Mouse (Mus musculus): ENCODE results near the gene Apeh.

The Apeh gene

DNA sequence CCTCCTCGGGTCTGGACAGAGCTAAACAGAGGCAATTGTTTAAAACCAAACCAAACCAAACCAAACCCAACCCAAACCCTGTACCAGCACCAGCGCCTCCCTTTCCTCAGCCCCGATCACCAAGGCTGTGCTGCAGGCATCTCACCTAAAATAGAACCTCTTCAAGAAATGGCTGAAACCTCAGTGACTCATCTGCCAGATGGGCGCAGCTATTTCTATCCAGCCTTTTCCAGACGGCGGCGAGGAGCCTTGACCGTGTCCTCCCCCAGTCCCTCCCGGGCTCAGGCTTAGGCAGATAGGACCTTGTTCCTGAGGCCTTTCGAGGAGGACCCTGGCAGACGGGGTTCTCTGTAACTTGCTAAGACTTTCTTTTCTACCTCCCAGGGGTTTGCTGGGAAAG, 33.8 kb upstream of the Apeh start:
- ChIA-PET CTCF (interaction anchor here in 3 of 4 experiments (0.5 to 2.3 kb wide), 3 partner anchors 13 to 75 kb away, joined by 3 to 5 read pairs (median 5); partner anchors contain the start of gene Apeh (in 1 of the 3)), POLR2A (interaction anchor here in 3 of 4 experiments (0.8 to 1.7 kb wide), 4 partner anchors 10 to 62 kb away, joined by 3 to 6 read pairs (median 3); partner anchors contain the start of gene Bsn (in 1 of the 3))

DNA sequence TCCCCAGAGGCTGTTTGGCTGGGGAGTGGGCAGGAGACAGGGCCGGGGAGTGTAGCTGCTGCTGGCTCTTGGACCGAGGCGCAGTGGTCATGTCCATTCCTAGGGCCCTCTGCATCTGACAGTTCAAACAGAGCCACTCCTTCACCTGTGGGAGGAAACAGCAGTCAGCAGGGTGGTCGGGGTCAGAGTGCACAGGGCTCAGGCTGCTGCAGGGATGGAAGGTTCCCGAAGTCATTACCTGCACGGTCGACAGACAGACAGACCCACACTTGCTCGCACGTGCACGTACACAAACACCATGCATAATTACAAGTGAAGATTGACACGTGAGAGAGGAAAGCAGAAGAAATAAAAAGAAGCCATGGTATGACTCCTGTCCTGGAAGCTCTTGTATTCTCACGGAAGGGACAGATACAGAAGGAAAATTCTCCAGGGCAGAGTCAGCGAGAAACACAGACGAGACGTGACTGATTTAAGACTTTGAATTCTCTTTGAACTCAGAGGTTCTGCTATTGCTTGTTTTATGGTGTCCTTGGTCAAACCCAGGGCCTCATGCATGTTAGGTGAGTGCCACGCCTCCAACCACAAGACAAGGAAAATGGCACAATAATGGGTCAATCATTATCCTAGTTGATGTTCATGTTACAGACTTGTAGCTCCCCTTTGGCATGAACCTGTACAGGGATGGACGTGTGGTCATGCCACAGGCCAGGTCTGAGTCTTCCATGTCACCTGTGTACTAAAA, 32.2 kb upstream of the Apeh start:
- ChIA-PET POLR2A (interaction anchor here in 2 of 4 experiments (0.5 to 1.8 kb wide), 4 partner anchors 12 to 105 kb away, joined by 3 to 6 read pairs (median 4); partner anchors contain the start of gene Apeh (in 1 of the 2)), CTCF (interaction anchor here in 3 of 4 experiments (0.6 to 1.2 kb wide), 4 partner anchors 13 to 183 kb away, joined by 3 to 28 read pairs (median 4); no protein-coding TSS in a partner anchor)

DNA sequence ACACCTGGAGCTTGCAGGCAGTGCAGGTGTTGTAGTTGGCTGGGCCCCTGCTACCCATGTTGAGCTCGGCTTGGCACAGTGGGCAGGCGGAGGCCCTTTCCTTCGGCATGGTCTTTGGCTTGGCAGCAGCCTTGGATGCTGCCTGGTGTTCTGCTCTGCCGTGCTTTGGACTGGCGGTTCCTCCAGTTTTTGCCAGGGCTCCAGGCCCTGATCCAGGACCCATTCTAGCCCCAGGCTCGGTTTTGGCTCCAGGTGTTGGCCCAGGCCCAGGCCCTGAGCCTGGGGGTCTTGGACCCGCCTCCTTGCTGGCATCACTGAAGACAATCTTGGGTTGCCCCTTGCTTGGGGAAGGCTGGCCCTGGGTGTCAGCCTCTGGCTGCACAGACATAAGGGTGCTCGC, 31.3 kb upstream of the Apeh start:
- CTCF ChIA-PET, result interaction anchor here in 3 of 4 experiments (0.6 to 1.2 kb wide), 5 partner anchors 14 to 182 kb away, joined by 3 to 28 read pairs (median 3); no protein-coding TSS in a partner anchor
- POLR2A ChIA-PET, result interaction anchor here in 3 of 4 experiments (0.6 to 1.8 kb wide), 5 partner anchors 11 to 141 kb away, joined by 3 to 6 read pairs (median 5); partner anchors contain the start of gene Apeh (in 1 of the 3)

DNA sequence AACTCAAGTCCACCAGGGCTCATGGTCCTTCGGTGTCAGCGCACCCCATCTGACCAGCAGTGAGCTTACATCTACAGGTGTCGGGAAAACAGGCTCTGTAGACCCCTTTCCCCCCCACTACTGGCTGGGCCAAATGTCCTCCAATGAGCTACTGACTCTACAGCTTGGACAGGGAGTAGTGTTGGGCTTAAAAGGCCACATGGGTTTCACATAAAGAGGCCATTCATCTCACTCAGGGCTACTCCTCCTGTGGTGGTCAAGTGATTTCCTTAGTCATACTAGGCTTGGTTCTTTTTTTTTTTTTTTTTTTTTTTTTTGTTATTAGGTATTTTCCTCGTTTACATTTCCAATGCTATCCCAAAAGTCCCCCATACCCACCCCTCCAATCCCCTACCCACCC, 29.5 kb upstream of the Apeh start:
- ChIA-PET CTCF (interaction anchor here in 2 of 4 experiments (0.6 to 1.7 kb wide), 2 partner anchors 14 to 334 kb away, joined by 3 to 6 read pairs; no protein-coding TSS in a partner anchor), POLR2A (interaction anchor here in 1 of 4 experiments (1.0 to 1.2 kb wide), 3 partner anchors 10 to 42 kb away, joined by 3 to 7 read pairs (median 4); partner anchors contain the start of gene Apeh)

DNA sequence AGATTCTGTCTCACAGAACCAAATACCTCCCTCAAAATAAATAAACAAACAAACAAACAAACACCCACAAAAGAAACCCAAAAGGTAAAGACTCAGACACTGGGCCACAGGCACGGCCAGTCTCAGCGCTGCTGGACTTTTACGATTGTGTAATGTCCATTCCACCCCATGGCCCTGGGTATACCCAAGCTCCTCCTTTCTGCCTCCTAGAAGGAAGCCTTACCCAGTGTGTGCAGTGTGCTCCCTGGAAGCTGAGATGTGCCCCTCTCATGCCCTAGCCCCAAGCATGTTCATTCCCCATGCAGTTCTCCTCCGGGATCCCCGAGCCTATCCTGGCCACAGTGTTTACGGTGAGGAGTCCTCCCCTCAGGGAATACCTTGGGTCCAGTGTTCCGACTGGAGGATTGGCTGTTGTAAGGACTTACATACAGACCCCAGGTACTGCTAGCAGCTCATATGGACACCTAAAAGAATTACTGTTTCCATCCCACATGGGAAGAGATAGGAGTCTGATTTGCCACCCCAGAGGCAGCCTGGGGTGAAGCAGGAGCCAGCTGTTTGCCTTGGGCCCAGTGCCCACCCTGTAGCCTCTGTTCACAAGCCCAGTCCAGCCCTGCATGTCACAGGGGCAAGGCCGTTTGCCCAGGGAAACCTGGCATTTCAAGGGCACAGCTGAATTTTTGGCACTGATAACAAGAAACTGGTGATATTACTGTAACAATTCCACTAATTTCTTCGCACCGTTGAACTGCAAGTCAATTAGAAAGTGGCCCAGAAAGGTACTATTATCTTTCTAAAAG, 27.0 kb upstream of the Apeh start:
- ChIA-PET POLR2A (interaction anchor here in 2 of 4 experiments (0.7 to 1.1 kb wide), 2 partner anchors 36 to 152 kb away, joined by 3 to 4 read pairs; no protein-coding TSS in a partner anchor), CTCF (interaction anchor here in 2 of 4 experiments (0.6 to 1.2 kb wide), 2 partner anchors 15 to 229 kb away, joined by 3 to 4 read pairs; no protein-coding TSS in a partner anchor)

DNA sequence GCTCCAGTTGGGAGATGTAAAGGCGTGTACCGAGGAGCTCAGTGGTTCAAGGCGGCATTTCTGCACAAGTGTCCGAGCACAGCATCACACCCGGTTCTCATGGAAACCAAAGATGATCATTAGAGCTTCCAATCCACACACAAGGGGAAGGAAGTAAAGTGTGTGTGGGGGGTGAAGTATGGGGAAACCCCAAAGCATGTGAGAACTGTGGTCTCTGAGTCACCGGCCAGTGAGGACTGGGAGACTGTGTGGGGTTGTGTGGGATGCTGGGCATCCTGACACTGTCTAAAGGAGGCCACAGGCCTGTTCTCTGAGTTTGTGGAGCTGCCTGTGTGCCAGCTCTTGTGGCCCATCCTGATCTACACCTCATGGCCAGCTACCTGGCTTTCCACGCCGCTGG, 26.3 kb upstream of the Apeh start:
- POLR2A ChIA-PET, result interaction anchor here in 3 of 4 experiments (0.7 to 1.4 kb wide), 4 partner anchors 26 to 153 kb away, joined by 3 to 7 read pairs (median 4); partner anchors contain the start of gene Apeh (in 1 of the 3)
- CTCF ChIA-PET, result interaction anchor here in 3 of 4 experiments (0.6 to 1.2 kb wide), 3 partner anchors 16 to 228 kb away, joined by 3 to 4 read pairs (median 4); no protein-coding TSS in a partner anchor

- CTCF ChIA-PET, result interaction anchor here in 2 of 4 experiments (0.6 to 1.2 kb wide), 3 partner anchors 16 to 221 kb away, joined by 3 to 4 read pairs (median 4); no protein-coding TSS in a partner anchor
- POLR2A ChIA-PET, result interaction anchor here in 3 of 4 experiments (0.6 to 1.4 kb wide), 5 partner anchors 9 to 66 kb away, joined by 3 to 7 read pairs (median 4); partner anchors contain the start of gene Apeh (in 1 of the 3)
These were observed 25.5 kb upstream of the Apeh start for GRCm38 (mm10) chr9:108119891-108120411.

DNA sequence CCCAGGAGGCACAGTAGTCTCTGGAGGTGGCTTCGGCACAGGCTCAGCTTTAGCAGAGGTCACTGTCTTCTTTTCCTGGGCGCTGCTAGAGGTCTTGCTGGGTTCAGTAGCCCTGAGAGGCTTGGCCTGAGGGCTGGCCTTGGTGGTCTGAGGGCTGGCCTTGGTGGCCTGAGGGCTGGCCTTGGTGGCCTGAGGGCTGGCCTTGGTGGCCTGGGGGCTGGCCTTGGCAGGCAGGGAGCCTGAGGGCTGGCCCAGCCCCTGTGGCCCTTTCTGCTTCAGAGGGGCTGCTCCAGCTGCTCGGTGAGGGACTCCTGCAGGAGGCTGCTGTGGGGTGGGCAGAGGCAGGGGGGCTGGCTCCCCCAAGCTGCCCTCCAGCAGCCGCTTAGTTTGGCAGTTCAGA, 22.7 kb upstream of the Apeh start:
- CTCF ChIA-PET, result interaction anchor here in 1 of 4 experiments (1.9 kb wide), 1 partner anchor 20 kb away, joined by 4 read pairs; no protein-coding TSS in a partner anchor

DNA sequence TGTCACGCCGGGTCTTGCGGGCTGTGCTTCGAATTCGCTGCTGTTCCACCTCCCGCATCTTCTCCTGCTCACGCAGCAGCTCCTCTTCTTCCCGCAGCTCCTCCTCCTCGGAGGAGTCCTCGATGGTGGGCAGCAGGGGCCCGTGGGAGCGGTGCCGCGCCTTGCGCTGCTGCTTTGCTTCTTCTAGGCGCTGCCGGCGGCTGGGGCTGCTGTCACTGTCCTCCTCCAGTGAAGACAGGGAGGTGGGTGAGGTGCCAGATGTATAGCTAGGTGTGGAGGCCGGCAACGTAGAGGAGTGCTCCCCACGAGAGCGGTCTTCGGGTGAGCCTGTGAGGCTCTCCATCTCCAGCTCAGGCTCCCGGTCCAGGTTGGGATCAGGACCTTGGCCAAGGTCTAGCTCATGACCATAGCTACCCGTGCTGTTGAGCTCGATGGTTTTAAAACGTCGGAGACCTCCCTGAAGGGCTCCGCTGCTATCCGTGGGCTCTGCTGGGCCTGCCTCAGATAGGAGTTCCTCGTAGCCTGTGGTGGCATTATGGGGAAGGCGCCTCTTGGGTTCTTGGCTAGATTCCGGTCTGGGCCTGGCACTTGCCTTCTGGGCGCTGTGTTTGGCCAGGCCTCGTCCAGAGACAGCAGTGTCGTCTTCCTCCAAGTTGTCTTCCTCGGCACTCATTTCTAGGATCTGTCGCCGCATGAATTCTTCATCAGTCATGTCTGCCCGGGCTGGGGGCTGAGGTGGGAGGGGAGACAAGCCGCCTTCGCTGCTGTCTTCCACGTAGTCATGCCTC, 21.1 kb upstream of the Apeh start:
- POLR2A ChIA-PET, result interaction anchor here in 3 of 4 experiments (0.6 to 2.1 kb wide), 13 partner anchors 10 to 507 kb away, joined by 3 to 18 read pairs (median 3); partner anchors contain the start of gene Apeh (in 2 of the 3)
- CTCF ChIA-PET, result interaction anchor here (0.7 to 3.1 kb wide), 11 partner anchors 13 to 214 kb away, joined by 3 to 11 read pairs (median 4); partner anchors contain the start of gene Apeh (in 1 of the 4)

More for the DNA sequence above, 22.7 kb upstream of the Apeh start:
- POLR2A ChIA-PET, result no interaction called here

DNA sequence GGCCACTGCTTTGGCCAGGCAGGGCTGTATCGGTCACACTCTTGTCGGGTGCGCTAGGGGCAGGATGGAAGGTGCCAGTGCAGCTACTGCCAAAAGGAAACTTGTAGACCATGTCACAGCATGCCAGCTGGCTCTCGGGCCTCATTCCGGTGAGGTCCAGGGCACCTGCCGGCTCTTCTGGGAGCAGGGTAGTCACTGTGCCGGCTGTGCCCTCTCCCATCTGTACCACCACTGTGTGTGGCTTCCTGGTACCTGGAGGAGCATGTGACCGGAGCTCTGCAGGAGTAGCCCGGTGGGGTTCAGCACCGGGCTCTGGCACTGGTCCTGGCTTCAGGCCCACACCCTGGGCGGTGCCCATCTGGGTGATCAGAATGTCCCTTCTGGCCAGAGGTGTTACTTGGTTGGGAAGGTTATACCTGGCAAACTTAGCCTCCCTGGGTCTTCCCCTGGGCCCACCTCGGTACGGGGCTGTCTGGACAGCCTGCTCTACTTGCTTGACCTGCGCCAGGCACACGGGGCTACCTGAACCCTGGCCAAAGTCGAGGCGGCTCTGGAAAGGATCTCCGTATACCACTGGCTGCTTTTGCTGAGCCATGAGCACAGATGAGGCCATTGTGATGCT, 18.4 kb upstream of the Apeh start:
- ChIA-PET POLR2A (interaction anchor here in 2 of 4 experiments (0.7 to 1.7 kb wide), 7 partner anchors 12 to 178 kb away, joined by 3 to 9 read pairs (median 5); partner anchors contain the start of genes Apeh (in 2 of the 2) and Nicn1 (in 1 of the 2)), CTCF (interaction anchor here in 2 of 4 experiments (0.6 to 2.8 kb wide), 5 partner anchors 17 to 172 kb away, joined by 3 to 18 read pairs (median 5); partner anchors contain the start of gene Apeh (in 1 of the 2))

- CTCF ChIA-PET, result interaction anchor here in 3 of 4 experiments (0.6 to 2.8 kb wide), 7 partner anchors 17 to 668 kb away, joined by 3 to 14 read pairs (median 3); partner anchors contain the start of gene Apeh (in 1 of the 3)
These were observed 17.3 kb upstream of the Apeh start for GRCm38 (mm10) chr9:108111593-108112121.

DNA sequence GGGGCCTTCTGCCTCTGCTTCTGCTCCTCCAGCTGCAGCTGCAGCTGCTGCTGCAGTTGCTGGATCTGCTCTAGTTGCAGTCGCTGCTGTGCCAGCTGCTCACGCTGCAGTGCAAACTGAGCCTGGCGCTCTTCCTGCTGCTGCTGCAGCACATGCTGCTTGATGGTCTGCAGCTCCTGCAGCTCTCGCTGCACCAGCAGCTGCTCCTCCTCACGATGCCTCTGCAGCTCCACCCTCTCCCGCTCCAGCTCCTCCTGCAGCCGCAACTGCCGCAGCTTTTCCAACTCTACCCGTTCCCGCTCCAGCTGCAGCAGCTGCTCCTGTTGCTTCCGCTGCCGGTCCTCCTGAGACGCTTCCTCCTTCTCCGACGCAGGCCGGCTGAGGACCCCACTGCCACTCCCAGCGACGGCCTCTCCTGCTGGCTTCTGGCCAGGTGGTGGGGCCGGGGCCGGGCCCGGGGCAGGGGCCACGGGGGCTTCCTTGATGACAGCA, 16.7 kb upstream of the Apeh start:
- POLR2A ChIA-PET, result interaction anchor here in 2 of 4 experiments (0.6 to 1.7 kb wide), 11 partner anchors 13 to 179 kb away, joined by 3 to 6 read pairs (median 3); partner anchors contain the start of genes Apeh (in 1 of the 2), Dag1 (in 1 of the 2) and Nicn1 (in 1 of the 2)
- CTCF ChIA-PET, result interaction anchor here in 3 of 4 experiments (0.8 to 2.8 kb wide), 5 partner anchors 17 to 173 kb away, joined by 3 to 14 read pairs (median 3); partner anchors contain the start of gene Apeh (in 1 of the 3)

More at GRCm38 (mm10) chr9:108111593-108112121, 17.3 kb upstream of the Apeh start:
- POLR2A ChIA-PET, result interaction anchor here in 2 of 4 experiments (0.6 to 1.7 kb wide), 13 partner anchors 13 to 179 kb away, joined by 3 to 9 read pairs (median 3); partner anchors contain the start of genes Apeh (in 2 of the 2), Dag1 (in 1 of the 2) and Nicn1 (in 1 of the 2)

GRCm38 (mm10) chr9:108110160-108110559, 15.8 kb upstream of the Apeh start:
- CTCF ChIA-PET, result interaction anchor here in 1 of 4 experiments (0.6 to 2.8 kb wide), 2 partner anchors 16 to 222 kb away, joined by 5 to 14 read pairs; partner anchors contain the start of genes Apeh and Mon1a
- POLR2A ChIA-PET, result interaction anchor here in 2 of 4 experiments (0.5 to 1.6 kb wide), 3 partner anchors 15 to 62 kb away, joined by 3 to 6 read pairs (median 4); no protein-coding TSS in a partner anchor

DNA sequence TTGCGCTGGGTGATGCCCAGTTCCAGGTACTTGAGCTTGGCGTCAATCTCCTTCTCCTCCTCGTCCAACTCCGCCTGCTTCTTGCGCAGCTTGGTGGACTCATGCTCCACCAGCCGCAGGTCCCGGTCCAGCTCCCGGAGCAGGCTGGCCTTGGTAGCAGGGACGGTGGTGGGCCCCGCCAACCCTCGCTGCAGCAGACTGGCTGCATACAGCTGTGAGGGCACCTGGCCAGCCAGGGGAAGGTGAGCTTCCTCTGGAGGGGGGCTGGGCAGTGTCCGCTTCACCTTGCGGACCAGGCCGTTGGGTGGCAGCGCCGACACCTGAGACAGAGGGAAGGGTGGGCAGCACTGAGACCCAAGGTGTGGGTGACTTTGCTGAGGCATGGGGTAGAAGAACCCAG, 13.5 kb upstream of the Apeh start:
- POLR2A ChIA-PET, result interaction anchor here in 3 of 4 experiments (0.6 to 4.7 kb wide), 8 partner anchors 12 to 180 kb away, joined by 3 to 34 read pairs (median 3); partner anchors contain the start of gene Apeh (in 2 of the 3)
- CTCF ChIA-PET, result interaction anchor here in 3 of 4 experiments (0.6 to 1.7 kb wide), 5 partner anchors 13 to 197 kb away, joined by 3 to 9 read pairs (median 3); partner anchors contain the start of gene Apeh (in 1 of the 3)

DNA sequence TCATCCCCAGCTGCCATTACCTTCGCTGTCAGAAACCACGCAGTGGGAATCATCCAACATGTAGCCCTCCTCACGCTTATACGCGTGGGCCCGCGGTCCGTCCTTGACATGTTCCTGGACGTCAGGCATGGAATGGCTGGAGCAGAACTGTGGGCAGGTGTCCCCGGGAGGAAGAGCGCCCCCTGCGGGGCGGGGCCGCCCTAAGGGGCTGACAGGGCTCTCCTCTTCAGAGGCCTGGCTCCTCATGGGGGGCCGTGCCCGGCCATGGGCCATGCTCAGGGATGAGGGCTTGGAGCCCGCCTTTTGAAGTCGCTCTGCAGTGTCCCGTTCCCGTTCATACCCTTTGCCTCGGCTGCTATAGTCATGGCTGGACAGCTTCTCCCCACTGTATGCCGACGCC, 11.7 kb upstream of the Apeh start:
- POLR2A ChIA-PET, result interaction anchor here in 3 of 4 experiments (0.5 to 4.7 kb wide), 6 partner anchors 9 to 173 kb away, joined by 3 to 34 read pairs (median 6); partner anchors contain the start of gene Apeh (in 2 of the 3)
- CTCF ChIA-PET, result interaction anchor here in 3 of 4 experiments (0.6 to 2.2 kb wide), 3 partner anchors 11 to 168 kb away, joined by 8 to 18 read pairs (median 13); partner anchors contain the start of gene Apeh (in 2 of the 3)
